Mouse (Mus musculus) midbrain, postnatal 0 days (tissue): ENCODE data around the gene Sertad3. TPM values are rescaled to one million over a fixed set of nuclear protein-coding genes. Genes with fewer than 3 reads are reported as not detected.
A peak's percentile ranks its signal among the peaks of the same experiment; 100 is the strongest.

Experiments
- ATAC-seq: fragments of 200-750 bp; cut with Nextera tagmentation; 2 replicates; pipeline ENCODE4 v1.8.0; 2017; ENCODE audit warnings: moderate number of reproducible peaks, mild to moderate bottlenecking, moderate TSS enrichment, moderate library complexity; ENCODE audit not compliant: low FRiP score
- DNase-seq: peaks from one replicate; pipeline ENCODE4 v3.0.0-alpha.2; 2015; ENCODE audit warnings: low spot score
- H3K27ac ChIP-seq: fragments of 300-500 bp; sonication (generic); 2 replicates; pipeline ENCODE4 v1.5.1; 2014; ENCODE audit warnings: low read depth, mild to moderate bottlenecking, low read length, mixed read lengths
- H3K27me3 ChIP-seq: fragments of 300-500 bp; sonication (generic); 2 replicates; pipeline ENCODE4 v1.6.1; 2014; ENCODE audit warnings: low read length, control low read depth, mixed read lengths; ENCODE audit not compliant: insufficient read depth
- H3K36me3 ChIP-seq: fragments of 300-500 bp; sonication (generic); 2 replicates; pipeline ENCODE4 v1.6.1; 2014; ENCODE audit warnings: low read length, control low read depth, mixed read lengths; ENCODE audit not compliant: insufficient read depth
- H3K4me1 ChIP-seq: fragments of 300-500 bp; sonication (generic); 2 replicates; pipeline ENCODE4 v1.6.1; 2014; ENCODE audit warnings: mild to moderate bottlenecking, control low read depth, antibody characterized with exemption, low read length, mixed read lengths; ENCODE audit not compliant: insufficient read depth
- H3K4me2 ChIP-seq: fragments of 300-500 bp; sonication (generic); 2 replicates; pipeline ENCODE4 v1.6.1; 2014; ENCODE audit warnings: low read depth, mild to moderate bottlenecking, low read length, mixed read lengths; ENCODE audit not compliant: poor library complexity, severe bottlenecking
- H3K4me3 ChIP-seq: fragments of 300-500 bp; sonication (generic); 2 replicates; pipeline ENCODE4 v1.5.1; 2014; ENCODE audit warnings: low read depth, mild to moderate bottlenecking, low read length, moderate library complexity
- H3K9ac ChIP-seq: fragments of 300-500 bp; sonication (generic); replicated peaks from 2 replicates; pipeline ENCODE4 v1.6.1; 2014; ENCODE audit warnings: mild to moderate bottlenecking, low read length, moderate library complexity, mixed read lengths; ENCODE audit not compliant: poor library complexity, severe bottlenecking
- H3K9me3 ChIP-seq: fragments of 300-500 bp; sonication (generic); 2 replicates; pipeline ENCODE4 v1.6.1; 2016; ENCODE audit warnings: low read length, control low read depth
- CTCF ChIP-seq: IDR thresholded peaks from 2 replicates; pipeline ENCODE4 v1.5.1; 2016; ENCODE audit warnings: antibody characterized with exemption, mild to moderate bottlenecking
- WGBS: fragments of 180-500 bp; shearing (Covaris S2); extraction: QIAGEN DNeasy Blood & Tissue Kit; methylation state at CpG from one replicate; pipeline ENCODE4 v1.1.7; 2014; 5-methylcytosine and 5-hydroxymethylcytosine counted together
- polyA plus RNA-seq: library from polyadenylated mRNA; unstranded; fragments of >200 nt; fragmentation: Nextera tagmentation; extraction: Ambion mirVana; gene quantifications from 2 replicates; pipeline ENCODE4 v1.2.1, GENCODE M21; 2015
- total RNA-seq: library from RNA; depleted of rRNA; stranded (reverse); fragments of >200 nt; gene quantifications from 2 replicates; pipeline ENCODE4 v1.2.3, GENCODE M21; 2014

Gene Sertad3
- total and polyA plus RNA-seq, 2 experiments from 2014 or later = 4.3 to 5.0 TPM

DNA sequence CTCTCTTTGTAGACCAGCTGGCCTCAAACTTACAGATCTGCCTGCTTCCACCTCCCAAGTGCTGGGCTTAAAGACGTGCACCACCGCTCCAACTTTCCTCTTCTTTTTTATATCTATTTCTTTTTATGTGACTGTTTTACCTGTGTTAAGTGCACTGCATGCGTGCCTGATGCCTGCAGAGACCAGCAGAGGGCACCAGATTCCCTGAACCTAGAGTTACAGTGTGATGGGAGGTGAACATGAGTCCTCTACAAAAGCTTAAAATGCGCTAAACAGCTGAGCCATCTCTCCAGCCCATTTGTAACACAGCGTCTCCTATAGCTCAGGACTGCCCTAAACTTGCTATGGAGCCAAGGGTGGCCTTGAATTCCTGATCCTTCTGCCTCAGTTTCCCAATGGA is 36.0 kb upstream of the Sertad3 start:
- Histone ChIP-seq H3K4me1 (no peaks in the 10 kb centered on the region), H3K4me3 (no peak overlapping the region), H3K36me3 (peaks cover 17% of the 10 kb centered on the region), H3K27ac (no peak overlapping the region), H3K9ac (no peak overlapping the region), H3K9me3 (no peaks in the 10 kb centered on the region), H3K4me2 (no peak overlapping the region), H3K27me3 (no peaks in the 10 kb centered on the region)
- DNase-seq (peak; percentile 22), ATAC-seq (no peak)
- WGBS = 67% methylated on average over 5 of the region's 5 CpGs
- peak; percentile 66 for TF ChIP-seq CTCF

DNA sequence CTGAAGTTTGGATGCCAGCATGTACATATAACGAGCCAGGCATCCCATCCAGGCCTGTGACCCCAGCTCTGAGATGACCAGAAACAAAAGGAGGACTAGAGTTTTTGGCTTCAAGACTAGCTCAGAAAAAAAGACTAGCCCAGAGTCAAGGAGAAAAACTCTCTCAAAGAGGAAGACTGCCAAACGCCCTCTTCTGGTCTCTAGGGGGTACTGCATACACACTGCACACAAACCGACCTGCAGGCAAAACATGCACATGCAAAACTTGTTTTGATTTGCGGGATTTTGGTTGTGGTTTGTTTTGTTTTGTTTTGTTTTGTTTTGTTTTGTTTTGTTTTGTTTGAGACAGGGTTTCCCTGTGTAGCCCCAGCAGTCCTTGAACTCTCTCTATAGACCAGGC is 33.6 kb upstream of the Sertad3 start:
- no peak overlapping the region for H3K27ac ChIP-seq
- H3K36me3 ChIP-seq = peaks cover 13% of the 10 kb centered on the region
- no peak overlapping the region for H3K4me2 ChIP-seq
- no peak for ATAC-seq
- DNase-seq = no peak
- 75% methylated on average over 4 of the region's 4 CpGs for WGBS
- H3K9me3 ChIP-seq = no peaks in the 10 kb centered on the region
- peak; percentile 60 for TF ChIP-seq CTCF
- no peak overlapping the region for H3K9ac ChIP-seq
- no peaks in the 10 kb centered on the region for H3K27me3 ChIP-seq
- H3K4me3 ChIP-seq = no peak overlapping the region
- no peaks in the 10 kb centered on the region for H3K4me1 ChIP-seq

DNA sequence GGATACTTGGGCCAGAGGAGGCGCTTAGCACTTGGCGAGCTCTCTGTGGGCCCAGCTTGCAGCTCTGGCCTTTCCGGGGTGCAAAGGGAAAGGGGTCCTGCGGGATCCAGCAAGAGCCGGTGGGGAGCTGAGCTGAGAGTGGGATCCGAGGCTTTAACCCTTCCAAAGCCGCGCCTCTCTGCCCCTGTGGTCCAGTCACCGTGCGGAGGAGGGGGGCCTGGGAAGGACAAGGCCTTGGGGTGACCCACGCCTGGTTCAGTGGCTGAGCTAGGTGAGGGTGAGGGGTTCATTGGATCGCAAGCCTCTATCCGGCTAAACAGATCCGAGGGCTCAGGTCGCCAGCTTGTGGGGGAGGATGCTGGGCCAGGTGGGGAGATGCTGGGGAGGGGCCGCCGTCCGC is 27.5 kb upstream of the Sertad3 start:
- 3% methylated on average over 18 of the region's 18 CpGs for WGBS
- no peak for DNase-seq
- Histone ChIP-seq H3K4me1 (no peaks in the 10 kb centered on the region), H3K9ac (peak overlapping the region; percentile 85), H3K9me3 (no peaks in the 10 kb centered on the region), H3K27ac (peak overlapping the region; percentile 85), H3K4me3 (peak overlapping the region; percentile 67), H3K27me3 (no peaks in the 10 kb centered on the region), H3K36me3 (no peaks in the 10 kb centered on the region), H3K4me2 (peak overlapping the region; percentile 79)
- no peak for ATAC-seq
- TF ChIP-seq CTCF = no peak

DNA sequence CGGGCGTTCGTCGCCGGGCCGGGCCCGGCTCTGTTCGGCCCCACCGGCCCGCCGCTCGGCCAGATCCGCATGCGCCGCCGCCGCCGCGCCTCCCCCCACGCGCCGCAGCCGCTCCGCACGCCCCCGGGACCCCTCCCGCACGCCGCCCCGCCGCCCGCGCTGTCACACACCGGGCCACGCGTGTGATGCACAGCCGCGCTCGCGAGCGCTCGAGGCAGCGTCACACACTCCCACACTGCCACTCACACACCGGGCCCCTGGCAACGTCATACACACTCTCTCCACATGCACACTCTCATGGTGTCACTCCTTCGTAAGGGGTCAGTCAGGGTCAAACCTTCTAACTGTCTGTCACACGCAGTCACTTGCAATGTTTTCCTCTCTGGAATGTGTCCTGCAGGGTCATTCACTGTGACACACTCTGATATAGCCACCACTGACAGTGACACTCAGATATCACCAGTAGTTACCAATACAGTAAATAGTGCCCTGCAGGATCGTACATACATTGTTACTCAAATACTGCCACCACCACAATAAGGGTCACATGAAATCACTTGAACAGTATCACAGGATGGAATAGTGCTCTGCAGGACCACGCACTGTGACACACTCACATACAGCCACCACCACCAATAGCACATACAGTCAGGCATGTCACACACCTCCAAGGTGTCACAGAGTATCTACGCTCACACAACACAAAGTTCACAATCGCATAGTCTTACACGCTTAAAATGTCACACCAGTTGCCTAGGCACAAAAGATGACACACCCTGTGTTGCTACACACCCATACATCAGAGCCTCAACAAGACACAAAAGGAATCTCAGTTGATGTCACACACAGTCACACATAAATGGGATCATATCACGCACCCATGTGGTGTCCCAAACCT is 26.8 kb upstream of the Sertad3 start:
- DNase-seq = peak; percentile 77
- Histone ChIP-seq H3K4me2 (peak overlapping the region; percentile 79), H3K4me1 (no peaks in the 10 kb centered on the region), H3K9ac (peak overlapping the region; percentile 85), H3K27me3 (no peaks in the 10 kb centered on the region), H3K36me3 (no peaks in the 10 kb centered on the region), H3K27ac (peak overlapping the region; percentile 85), H3K4me3 (peak overlapping the region; percentile 67), H3K9me3 (no peaks in the 10 kb centered on the region)
- TF ChIP-seq CTCF = no peak
- peak; percentile 78 for ATAC-seq
- 17% methylated on average over 20 of the region's 53 CpGs for WGBS

DNA sequence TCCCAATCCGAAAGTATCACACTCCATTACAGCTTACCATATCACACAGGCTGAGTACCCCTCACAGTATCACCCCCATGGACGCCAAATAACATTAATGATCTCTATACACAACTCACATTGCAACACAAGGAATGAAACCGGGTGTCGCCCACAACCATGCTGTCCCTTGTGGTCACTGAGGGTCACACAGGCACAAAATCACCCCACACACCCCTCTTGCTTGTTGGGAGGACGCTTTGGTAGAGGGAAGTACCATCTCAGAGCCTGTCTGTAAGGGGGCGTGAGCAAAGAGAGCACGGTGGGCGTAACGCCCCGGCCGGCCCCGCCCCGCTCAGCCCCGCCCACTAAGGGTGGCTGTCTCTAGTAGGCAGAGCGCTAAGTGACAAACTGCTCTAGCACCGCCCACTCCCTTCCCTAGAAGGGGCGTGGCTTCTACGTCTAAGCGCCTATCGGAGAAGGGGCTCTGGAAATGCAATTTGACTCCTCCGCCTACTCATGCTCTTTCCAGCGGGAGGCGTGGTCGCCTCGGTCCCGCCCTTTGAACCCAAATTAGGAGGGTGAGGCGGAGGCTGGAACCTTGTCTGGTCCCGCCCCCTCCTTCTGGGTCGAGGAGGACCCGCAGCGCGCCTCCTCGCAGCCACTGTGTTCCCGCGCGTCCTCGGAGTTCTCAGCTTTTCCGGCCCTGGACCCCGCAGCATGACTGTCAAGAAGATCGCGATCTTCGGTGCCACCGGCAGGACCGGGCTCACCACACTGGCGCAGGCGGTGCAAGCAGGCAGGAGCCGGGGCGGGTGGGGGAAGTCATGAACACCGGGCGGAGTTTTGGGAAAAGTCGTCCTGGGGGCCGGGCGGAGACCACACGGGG is 25.9 kb upstream of the Sertad3 start, which contains the start of the genes Sptbn4 and Blvrb:
Gene Sptbn4 (minus strand): TSS at position 268 of the 868 bp plus-strand sequence.
Gene Blvrb (plus strand): TSS at position 560 of the 868 bp plus-strand sequence.
- under 1% methylated on average over 49 of the region's 54 CpGs for WGBS
- peak; percentile 100 for DNase-seq
- peak within 1 kb of the TSS; percentile 67 for H3K4me3 ChIP-seq
- H3K4me2 ChIP-seq = peak within 1 kb of the TSS; percentile 79
- TF ChIP-seq CTCF = peak; percentile 66
- peak within 1 kb of the TSS; percentile 85 for H3K27ac ChIP-seq
- H3K9me3 ChIP-seq = no peaks in the 10 kb centered on the region
- ATAC-seq = peak; percentile 91
- peak within 1 kb of the TSS; percentile 85 for H3K9ac ChIP-seq
- H3K36me3 ChIP-seq = no peaks in the 10 kb centered on the region
- H3K4me1 ChIP-seq = no peaks in the 10 kb centered on the region
- no peaks in the 10 kb centered on the region for H3K27me3 ChIP-seq
